Mouse (Mus musculus): ENCODE measurements around the gene Slc25a34. TPM values are rescaled to one million over a fixed set of nuclear protein-coding genes. Genes with fewer than 3 reads are reported as not detected.

The Slc25a34 gene
- polyA plus RNA-seq, 1 experiment, result 5.6 TPM

GRCm38 (mm10) chr4:141598199-141598893 lies 25.3 kb downstream of the Slc25a34 start:
- Histone ChIP-seq H3K27ac (ENCODE audit: control insufficient read depth, insufficient read depth, low read depth, low read length, poor library complexity) (no peak overlapping the region), H3K4me1 (ENCODE audit: control insufficient read depth, insufficient read depth, low read length) (no peaks in the 10 kb centered on the region), H3K4me3 (replicated peaks; ENCODE audit: control insufficient read depth, low read depth, low read length) (no peak overlapping the region)
- TF ChIP-seq POLR2A (IDR thresholded peaks at IDR 0.05; ENCODE audit: borderline replicate concordance, control insufficient read depth, low read depth, low read length), result no peak
- no peak for TF ChIP-seq CTCF (IDR thresholded peaks at IDR 0.05; ENCODE audit: control insufficient read depth, insufficient read depth, low read length)
- WGBS, result 13% methylated on average over 19 of the region's 19 CpGs

GRCm38 (mm10) chr4:141596700-141597328 lies 26.8 kb downstream of the Slc25a34 start:
- no peak for TF ChIP-seq POLR2A (IDR thresholded peaks at IDR 0.05; ENCODE audit: borderline replicate concordance, control insufficient read depth, low read depth, low read length)
- no peak for TF ChIP-seq CTCF (IDR thresholded peaks at IDR 0.05; ENCODE audit: control insufficient read depth, insufficient read depth, low read length)
- Histone ChIP-seq H3K4me3 (replicated peaks; ENCODE audit: control insufficient read depth, low read depth, low read length) (no peak overlapping the region), H3K4me1 (ENCODE audit: control insufficient read depth, insufficient read depth, low read length) (no peaks in the 10 kb centered on the region), H3K27ac (ENCODE audit: control insufficient read depth, insufficient read depth, low read depth, low read length, poor library complexity) (no peak overlapping the region)
- WGBS, result 79% methylated on average over 8 of the region's 8 CpGs

- Histone ChIP-seq H3K4me3 (replicated peaks; ENCODE audit: control insufficient read depth, low read depth, low read length) (no peak overlapping the region), H3K27ac (ENCODE audit: control insufficient read depth, insufficient read depth, low read depth, low read length, poor library complexity) (no peak overlapping the region), H3K4me1 (ENCODE audit: control insufficient read depth, insufficient read depth, low read length) (no peaks in the 10 kb centered on the region)
- TF ChIP-seq CTCF (IDR thresholded peaks at IDR 0.05; ENCODE audit: control insufficient read depth, insufficient read depth, low read length) (0 out of 2 replicates have a peak, but pooled peaks have one; percentile 11), POLR2A (IDR thresholded peaks at IDR 0.05; ENCODE audit: borderline replicate concordance, control insufficient read depth, low read depth, low read length) (no peak)
- 69% methylated on average over 9 of the region's 9 CpGs for WGBS
Measured at GRCm38 (mm10) chr4:141595605-141596268, 27.9 kb downstream of the Slc25a34 start.

- Histone ChIP-seq H3K4me1 (ENCODE audit: control insufficient read depth, insufficient read depth, low read length) (no peaks in the 10 kb centered on the region), H3K27ac (ENCODE audit: control insufficient read depth, insufficient read depth, low read depth, low read length, poor library complexity) (no peak overlapping the region), H3K4me3 (replicated peaks; ENCODE audit: control insufficient read depth, low read depth, low read length) (no peak overlapping the region)
- 83% methylated on average over 11 of the region's 11 CpGs for WGBS
- TF ChIP-seq POLR2A (IDR thresholded peaks at IDR 0.05; ENCODE audit: borderline replicate concordance, control insufficient read depth, low read depth, low read length), result no peak
- no peak for TF ChIP-seq CTCF (IDR thresholded peaks at IDR 0.05; ENCODE audit: control insufficient read depth, insufficient read depth, low read length)
Measured at GRCm38 (mm10) chr4:141595138-141595537, 28.5 kb downstream of the Slc25a34 start.

- Histone ChIP-seq H3K4me3 (replicated peaks; ENCODE audit: control insufficient read depth, low read depth, low read length) (no peak overlapping the region), H3K27ac (ENCODE audit: control insufficient read depth, insufficient read depth, low read depth, low read length, poor library complexity) (no peak overlapping the region), H3K4me1 (ENCODE audit: control insufficient read depth, insufficient read depth, low read length) (no peaks in the 10 kb centered on the region)
- TF ChIP-seq POLR2A (IDR thresholded peaks at IDR 0.05; ENCODE audit: borderline replicate concordance, control insufficient read depth, low read depth, low read length) (no peak), CTCF (IDR thresholded peaks at IDR 0.05; ENCODE audit: control insufficient read depth, insufficient read depth, low read length) (peak; percentile 86)
- 16% methylated on average over 3 of the region's 3 CpGs for WGBS
Measured at GRCm38 (mm10) chr4:141591547-141591946, 32.1 kb downstream of the Slc25a34 start.

GRCm38 (mm10) chr4:141583919-141584318 lies 39.7 kb downstream of the Slc25a34 start:
- H3K4me1 ChIP-seq (ENCODE audit: control insufficient read depth, insufficient read depth, low read length), result no peaks in the 10 kb centered on the region
- TF ChIP-seq POLR2A (IDR thresholded peaks at IDR 0.05; ENCODE audit: borderline replicate concordance, control insufficient read depth, low read depth, low read length), result no peak
- TF ChIP-seq CTCF (IDR thresholded peaks at IDR 0.05; ENCODE audit: control insufficient read depth, insufficient read depth, low read length), result no peak
- 68% methylated on average over 8 of the region's 8 CpGs for WGBS
- H3K4me3 ChIP-seq (replicated peaks; ENCODE audit: control insufficient read depth, low read depth, low read length), result no peak overlapping the region
- H3K27ac ChIP-seq (ENCODE audit: control insufficient read depth, insufficient read depth, low read depth, low read length, poor library complexity), result no peak overlapping the region

- no peak for TF ChIP-seq CTCF (IDR thresholded peaks at IDR 0.05; ENCODE audit: control insufficient read depth, insufficient read depth, low read length)
- no peak for TF ChIP-seq POLR2A (IDR thresholded peaks at IDR 0.05; ENCODE audit: borderline replicate concordance, control insufficient read depth, low read depth, low read length)
- 88% methylated on average over 13 of the region's 13 CpGs for WGBS
- no peaks in the 10 kb centered on the region for H3K4me1 ChIP-seq (ENCODE audit: control insufficient read depth, insufficient read depth, low read length)
Measured at GRCm38 (mm10) chr4:141581051-141581450, 42.6 kb downstream of the Slc25a34 start.

GRCm38 (mm10) chr4:141578833-141579232 lies 44.8 kb downstream of the Slc25a34 start:
- H3K27ac ChIP-seq (ENCODE audit: control insufficient read depth, insufficient read depth, low read depth, low read length, poor library complexity), result no peak overlapping the region
- WGBS, result 35% methylated on average over 3 of the region's 3 CpGs
- peaks cover 2% of the 10 kb centered on the region; the same call in 1 of the 2 replicates for H3K4me1 ChIP-seq (ENCODE audit: control insufficient read depth, insufficient read depth, low read length)
- TF ChIP-seq POLR2A (IDR thresholded peaks at IDR 0.05; ENCODE audit: borderline replicate concordance, control insufficient read depth, low read depth, low read length), result no peak
- TF ChIP-seq CTCF (IDR thresholded peaks at IDR 0.05; ENCODE audit: control insufficient read depth, insufficient read depth, low read length), result no peak
- no peak overlapping the region for H3K4me3 ChIP-seq (replicated peaks; ENCODE audit: control insufficient read depth, low read depth, low read length)

More at GRCm38 (mm10) chr4:141581051-141581450, 42.6 kb downstream of the Slc25a34 start:
- no peak overlapping the region for H3K27ac ChIP-seq (ENCODE audit: control insufficient read depth, insufficient read depth, low read depth, low read length, poor library complexity)
- H3K4me3 ChIP-seq (replicated peaks; ENCODE audit: control insufficient read depth, low read depth, low read length), result no peak overlapping the region

All from bone marrow, adult 2 months (tissue).